Mouse (Mus musculus): ENCODE results near the gene Hoxb4. TPM values are rescaled to one million over a fixed set of nuclear protein-coding genes. Genes with fewer than 3 reads are reported as not detected.

The Hoxb4 gene
- total RNA-seq, 2 experiments from 2014 or later, result 19.8 to 22.0 TPM

- DNase-seq (ENCODE audit: low spot score in 2 of 2), result no peak
Observed at GRCm38 (mm10) chr11:96297968-96298635, 20.0 kb upstream of the Hoxb4 start.

- DNase-seq (ENCODE audit: low spot score in 2 of 2), result no peak
Observed at GRCm38 (mm10) chr11:96298895-96299667, 19.0 kb upstream of the Hoxb4 start.

- no peak for DNase-seq (ENCODE audit: low spot score in 2 of 2)
Observed at GRCm38 (mm10) chr11:96299781-96300180, 18.3 kb upstream of the Hoxb4 start.

GRCm38 (mm10) chr11:96300354-96301063 is 17.6 kb upstream of the Hoxb4 start:
- DNase-seq (ENCODE audit: low spot score in 2 of 2), result no peak

- DNase-seq (ENCODE audit: low spot score in 2 of 2), result no peak
Observed at GRCm38 (mm10) chr11:96301064-96301431, 17.0 kb upstream of the Hoxb4 start.

- no peak for DNase-seq (ENCODE audit: low spot score in 2 of 2)
Observed at GRCm38 (mm10) chr11:96301837-96302236, 16.2 kb upstream of the Hoxb4 start.

- DNase-seq (ENCODE audit: low spot score in 2 of 2), result no peak
Observed at GRCm38 (mm10) chr11:96302381-96303150, 15.5 kb upstream of the Hoxb4 start.

- peak; percentile 78 to 79 for DNase-seq (ENCODE audit: low spot score in 2 of 2)
Observed at GRCm38 (mm10) chr11:96303151-96304099, 14.6 kb upstream of the Hoxb4 start, which contains the start of gene Hoxb5. Hoxb5 (plus strand) TSS chr11:96303336.

GRCm38 (mm10) chr11:96304381-96305195 is 13.5 kb upstream of the Hoxb4 start:
- DNase-seq (ENCODE audit: low spot score in 2 of 2), result no peak

- DNase-seq (ENCODE audit: low spot score in 2 of 2), result no peak
Observed at GRCm38 (mm10) chr11:96305505-96306182, 12.4 kb upstream of the Hoxb4 start.

GRCm38 (mm10) chr11:96306183-96306907 is 11.7 kb upstream of the Hoxb4 start:
- DNase-seq (ENCODE audit: low spot score in 2 of 2), result no peak

- no peak for DNase-seq (ENCODE audit: low spot score in 2 of 2)
Observed at GRCm38 (mm10) chr11:96306908-96307269, 11.2 kb upstream of the Hoxb4 start.

- DNase-seq (ENCODE audit: low spot score in 2 of 2), result no peak
Observed at GRCm38 (mm10) chr11:96308763-96309162, 9.3 kb upstream of the Hoxb4 start.

- DNase-seq (ENCODE audit: low spot score in 2 of 2), result no peak
Observed at GRCm38 (mm10) chr11:96309288-96309687, 8.8 kb upstream of the Hoxb4 start.

GRCm38 (mm10) chr11:96310183-96310938 is 7.7 kb upstream of the Hoxb4 start:
- no peak for DNase-seq (ENCODE audit: low spot score in 2 of 2)

GRCm38 (mm10) chr11:96311097-96311496 is 7.0 kb upstream of the Hoxb4 start:
- DNase-seq (ENCODE audit: low spot score in 2 of 2), result no peak

Data from adrenal gland, postnatal 4 days (tissue).